In genomic region chr5:24622386-24623040, GRCm38 (mm10) we compare ENCODE assay signal across 17 mouse cellular contexts. TPM values are rescaled to one million over a fixed set of nuclear protein-coding genes. Genes with fewer than 3 reads are reported as not detected.
DNase-seq lines count a peak whose midpoint lies in the region; ATAC-seq lines count a peak whose summit lies in the region.
"Had no signal": no experiment of that assay in that cellular context is flagged by ENCODE, and none has a peak within 500 bp of the region (broad histone marks: within the 10 kb centered on the region; RNA-seq: fewer than 3 reads in every experiment).

No protein-coding gene starts in this region.

- intact Hi-C loops in left cerebral cortex, postnatal 14 days (cut with DNase I), result no loop called here

- 0 out of 2 replicates have a peak overlapping the region, but pooled peaks have one; percentile 66 for H3K4me2 ChIP-seq in hindbrain, embryonic 14.5 days (replicated peaks)
- H3K4me2 ChIP-seq in midbrain, embryonic 16.5 days (ENCODE audit: low read length), result peak overlapping the region; percentile 58; the same call in 1 of the 2 replicates
- H3K4me2 ChIP-seq: heart, embryonic 12.5 days; limb, embryonic 15.5 days had no signal

- H3K9me3 ChIP-seq in hindbrain, embryonic 14.5 days (ENCODE audit: control insufficient read depth, low read length), result no peaks in the 10 kb centered on the region
- no peaks in the 10 kb centered on the region for H3K9me3 ChIP-seq in hindbrain, embryonic 10.5 days
- no peaks in the 10 kb centered on the region for H3K9me3 ChIP-seq in midbrain, embryonic 16.5 days (replicated peaks; ENCODE audit: control insufficient read depth, low read length, poor library complexity, severe bottlenecking)
- H3K9me3 ChIP-seq: G1E; heart, embryonic 12.5 days; limb, embryonic 15.5 days had no signal

- no peaks in the 10 kb centered on the region for H3K36me3 ChIP-seq in hindbrain, embryonic 14.5 days (replicated peaks; ENCODE audit: control insufficient read depth, insufficient read depth)
- H3K36me3 ChIP-seq in hindbrain, embryonic 10.5 days, result no peaks in the 10 kb centered on the region
- no peaks in the 10 kb centered on the region for H3K36me3 ChIP-seq in midbrain, embryonic 16.5 days (ENCODE audit: control insufficient read depth, insufficient read depth, low read length)
- H3K36me3 ChIP-seq: G1E; heart, embryonic 12.5 days; limb, embryonic 15.5 days had no signal

- no peak overlapping the region for H3K4me3 ChIP-seq in hindbrain, embryonic 14.5 days (replicated peaks; ENCODE audit: low read length)
- no peak overlapping the region for H3K4me3 ChIP-seq in hindbrain, embryonic 10.5 days
- no peak overlapping the region for H3K4me3 ChIP-seq in midbrain, embryonic 16.5 days (ENCODE audit: low read depth, low read length)
- H3K4me3 ChIP-seq: heart, embryonic 12.5 days; limb, embryonic 15.5 days had no signal

- DNase-seq in cerebellum, adult 8-10 months, result no peak
- no peak for DNase-seq in hindbrain, embryonic 14.5 days (ENCODE audit: low spot score)
- no peak for DNase-seq in hindbrain, embryonic 10.5 days (ENCODE audit: low spot score)
- peak; percentile 49 to 62 for DNase-seq in cerebellum, postnatal 25 days
- DNase-seq in left cerebral cortex, postnatal 14 days (ENCODE audit: low spot score in 2 of 2), result no peak
- no peak for DNase-seq in right cerebral cortex, adult 2 months (ENCODE audit: low spot score in 2 of 2)
- DNase-seq: adrenal gland, adult 2 months; heart, postnatal 36 days; lung, postnatal 14 days had no signal

- ATAC-seq in cerebellum, adult (ENCODE audit: insufficient number of reproducible peaks, low FRiP score, low TSS enrichment), result peak; percentile 8
- ATAC-seq in hindbrain, embryonic 14.5 days (ENCODE audit: low FRiP score), result no peak
- no peak for ATAC-seq in midbrain, embryonic 16.5 days
- ATAC-seq: CD4-positive, CD25-positive, alpha-beta regulatory T cell, adult 4 months; intestine, postnatal 0 days had no signal

- WGBS in hindbrain, embryonic 14.5 days, result 73% methylated on average over 7 of the region's 7 CpGs
- WGBS in hindbrain, embryonic 10.5 days, result 69% methylated on average over 7 of the region's 7 CpGs
- 73% methylated on average over 7 of the region's 7 CpGs for WGBS in midbrain, embryonic 16.5 days

- no peak overlapping the region for H3K9ac ChIP-seq in hindbrain, embryonic 14.5 days
- 0 out of 2 replicates have a peak overlapping the region, but pooled peaks have one; percentile 2 for H3K9ac ChIP-seq in midbrain, embryonic 16.5 days (ENCODE audit: low read depth, low read length)
- H3K9ac ChIP-seq: heart, embryonic 12.5 days; limb, embryonic 15.5 days had no signal

- H3K27me3 ChIP-seq in hindbrain, embryonic 14.5 days (ENCODE audit: control insufficient read depth, insufficient read depth, low read length), result no peaks in the 10 kb centered on the region
- peaks cover 65% of the 10 kb centered on the region for H3K27me3 ChIP-seq in hindbrain, embryonic 10.5 days (ENCODE audit: insufficient read depth, poor library complexity, severe bottlenecking)
- H3K27me3 ChIP-seq in midbrain, embryonic 16.5 days (ENCODE audit: control insufficient read depth, insufficient read depth, low read depth, low read length), result no peaks in the 10 kb centered on the region

- H3K4me1 ChIP-seq in hindbrain, embryonic 14.5 days (replicated peaks; ENCODE audit: control insufficient read depth, insufficient read depth, low read length), result peaks cover 22% of the 10 kb centered on the region; the same call in 1 of the 2 replicates
- peaks cover 25% of the 10 kb centered on the region for H3K4me1 ChIP-seq in hindbrain, embryonic 10.5 days (replicated peaks)
- peaks cover 28% of the 10 kb centered on the region for H3K4me1 ChIP-seq in midbrain, embryonic 16.5 days (ENCODE audit: control insufficient read depth, insufficient read depth, low read length)

- H3K27ac ChIP-seq in hindbrain, embryonic 14.5 days, result no peak overlapping the region
- H3K27ac ChIP-seq in hindbrain, embryonic 10.5 days, result no peak overlapping the region
- H3K27ac ChIP-seq in midbrain, embryonic 16.5 days (ENCODE audit: low read length), result no peak overlapping the region
- H3K27ac ChIP-seq: limb, embryonic 15.5 days; stomach, postnatal 0 days had no signal

RNA-seq across cellular contexts. Expression of gene Smarcd3, which starts 1.7 kb away (rescaled TPM):
- polyA plus RNA-seq in hindbrain, embryonic 14.5 days (2014; fragmentation: Nextera tagmentation; extraction: Ambion mirVana), result 149 and 171 TPM in 2 replicates
- 22.8 and 35.7 TPM in 2 replicates for polyA plus RNA-seq in hindbrain, embryonic 10.5 days (2016; fragmentation: Nextera tagmentation; extraction: Ambion mirVana)
- 173 and 192 TPM in 2 replicates for polyA plus RNA-seq in midbrain, embryonic 16.5 days (2015; fragmentation: Nextera tagmentation; extraction: Ambion mirVana)
- total RNA-seq in left cerebral cortex, postnatal 14 days (2021), result 100 to 1,000 TPM; 102 to 110 TPM
- polyA plus RNA-seq: G1E had no signal

RNA-seq across cellular contexts. Expression of gene Chpf2, which starts 36.0 kb away (rescaled TPM):
- 14.0 and 14.4 TPM in 2 replicates for polyA plus RNA-seq in hindbrain, embryonic 14.5 days (2014; fragmentation: Nextera tagmentation; extraction: Ambion mirVana)
- polyA plus RNA-seq in hindbrain, embryonic 10.5 days (2016; fragmentation: Nextera tagmentation; extraction: Ambion mirVana), result 16.5 and 19.3 TPM in 2 replicates
- polyA plus RNA-seq in midbrain, embryonic 16.5 days (2015; fragmentation: Nextera tagmentation; extraction: Ambion mirVana), result 16.6 and 23.3 TPM in 2 replicates
- total RNA-seq in left cerebral cortex, postnatal 14 days (2021), result 10 to 100 TPM; 65.1 to 73.8 TPM

RNA-seq across cellular contexts. Expression of gene Abcf2, which starts 45.2 kb away (rescaled TPM):
- 72.3 and 87.2 TPM in 2 replicates for polyA plus RNA-seq in hindbrain, embryonic 14.5 days (2014; fragmentation: Nextera tagmentation; extraction: Ambion mirVana)
- polyA plus RNA-seq in hindbrain, embryonic 10.5 days (2016; fragmentation: Nextera tagmentation; extraction: Ambion mirVana), result 125 and 159 TPM in 2 replicates
- 78.0 and 85.0 TPM in 2 replicates for polyA plus RNA-seq in midbrain, embryonic 16.5 days (2015; fragmentation: Nextera tagmentation; extraction: Ambion mirVana)
- 10 to 100 TPM; 62.0 to 64.8 TPM for total RNA-seq in left cerebral cortex, postnatal 14 days (2021)

Comparison
In these comparisons a context has a peak if more than half of its experiments do, and no peak if none do; other contexts are left out.
1. DNase-seq: peak in cerebellum, postnatal 25 days (2 of 2); none in cerebellum, adult 8-10 months (single experiment), hindbrain, embryonic 14.5 days (single experiment), hindbrain, embryonic 10.5 days (single experiment), left cerebral cortex, postnatal 14 days (0 of 2) and right cerebral cortex, adult 2 months (0 of 2).